Mouse (Mus musculus) spleen, adult 2 months (tissue): ENCODE data around the gene Ell. TPM values are rescaled to one million over a fixed set of nuclear protein-coding genes. Genes with fewer than 3 reads are reported as not detected.

Experiments used
- DNase-seq, 2 experiments: peaks; one replicate each; pipeline versions ENCODE4 v3.0.0 to v3.0.0-alpha.2; 2012 to 2021; ENCODE audit warnings: low spot score in 2 of 2, low read depth in 1 of 2
- H3K27ac ChIP-seq: fragments of 200-500 bp; 2 replicates; pipeline ENCODE4 v1.5.1; 2012; ENCODE audit warnings: low read length, inconsistent platforms; ENCODE audit not compliant: insufficient read depth
- H3K27me3 ChIP-seq: fragments of 200-500 bp; 2 replicates; pipeline ENCODE4 v1.6.1; 2012; ENCODE audit warnings: mild to moderate bottlenecking, moderate library complexity, low read length, inconsistent platforms; ENCODE audit not compliant: control insufficient read depth, insufficient read depth
- H3K36me3 ChIP-seq: fragments of 200-500 bp; 2 replicates; pipeline ENCODE4 v1.6.1; 2012; ENCODE audit warnings: mild to moderate bottlenecking, low read length, inconsistent platforms; ENCODE audit not compliant: control insufficient read depth, insufficient read depth
- H3K4me1 ChIP-seq: fragments of 200-500 bp; 2 replicates; pipeline ENCODE4 v1.6.1; 2011; ENCODE audit warnings: inconsistent platforms; ENCODE audit not compliant: control insufficient read depth, insufficient read depth, insufficient read length
- H3K4me3 ChIP-seq: fragments of 200-500 bp; 2 replicates; pipeline ENCODE4 v1.5.1; 2011; ENCODE audit warnings: mild to moderate bottlenecking, inconsistent platforms; ENCODE audit not compliant: insufficient read depth, insufficient read length; ENCODE audit errors: extremely low read depth
- CTCF ChIP-seq: fragments of 200-500 bp; IDR thresholded peaks from 2 replicates; pipeline ENCODE4 v1.5.1; 2011; ENCODE audit warnings: mild to moderate bottlenecking, inconsistent platforms; ENCODE audit not compliant: insufficient read depth, insufficient read length, insufficient replicate concordance; ENCODE audit errors: extremely low read depth
- POLR2A ChIP-seq: fragments of 200-500 bp; IDR thresholded peaks from 2 replicates; pipeline ENCODE4 v1.6.1; 2011; ENCODE audit warnings: low read depth, low read length, inconsistent platforms
- WGBS: fragments of 180-500 bp; shearing (Covaris S2); methylation state at CpG from one replicate; pipeline ENCODE4 v1.1.7; 2018; 5-methylcytosine and 5-hydroxymethylcytosine counted together
- polyA plus RNA-seq: library from polyadenylated mRNA; depleted of rRNA; stranded (reverse); fragments of >200 nt; gene quantifications from 2 replicates; pipeline ENCODE4 v1.2.3, GENCODE M21; 2012

Gene Ell
- polyA plus RNA-seq, 1 experiment: 21.3 TPM

GRCm38 (mm10) chr8:70547762-70548161 lies 8.5 kb downstream of the Ell start:
- TF ChIP-seq CTCF: no peak
- no peak for TF ChIP-seq POLR2A
- no peak overlapping the region for H3K4me3 ChIP-seq
- no peaks in the 10 kb centered on the region; the same call in 1 of the 2 replicates for H3K4me1 ChIP-seq
- 91% methylated on average over 6 of the region's 6 CpGs for WGBS
- H3K36me3 ChIP-seq: no peaks in the 10 kb centered on the region
- H3K27ac ChIP-seq: no peak overlapping the region
- no peak for DNase-seq
- no peaks in the 10 kb centered on the region for H3K27me3 ChIP-seq

GRCm38 (mm10) chr8:70549412-70550184 lies 10.3 kb downstream of the Ell start:
- DNase-seq: no peak
- Histone ChIP-seq H3K4me1 (no peaks in the 10 kb centered on the region; the same call in 1 of the 2 replicates), H3K27me3 (no peaks in the 10 kb centered on the region), H3K4me3 (no peak overlapping the region), H3K36me3 (no peaks in the 10 kb centered on the region), H3K27ac (no peak overlapping the region)
- 50% methylated on average over 10 of the region's 10 CpGs for WGBS
- TF ChIP-seq POLR2A (no peak), CTCF (no peak)

GRCm38 (mm10) chr8:70551558-70552161 lies 12.4 kb downstream of the Ell start:
- H3K4me1 ChIP-seq: peaks cover 5% of the 10 kb centered on the region; the same call in 1 of the 2 replicates
- no peak overlapping the region for H3K27ac ChIP-seq
- no peaks in the 10 kb centered on the region for H3K36me3 ChIP-seq
- TF ChIP-seq POLR2A: no peak
- no peak for TF ChIP-seq CTCF
- H3K27me3 ChIP-seq: no peaks in the 10 kb centered on the region
- 55% methylated on average over 3 of the region's 3 CpGs for WGBS
- no peak overlapping the region for H3K4me3 ChIP-seq
- no peak for DNase-seq

- TF ChIP-seq CTCF (no peak), POLR2A (no peak)
- Histone ChIP-seq H3K4me1 (peaks cover 5% of the 10 kb centered on the region; the same call in 1 of the 2 replicates), H3K27me3 (no peaks in the 10 kb centered on the region), H3K27ac (no peak overlapping the region), H3K4me3 (no peak overlapping the region), H3K36me3 (no peaks in the 10 kb centered on the region)
- 66% methylated on average over 1 of the region's 1 CpGs for WGBS
- DNase-seq: no peak
These were observed 13.6 kb downstream of the Ell start for GRCm38 (mm10) chr8:70552836-70553235.

GRCm38 (mm10) chr8:70553740-70554139 lies 14.5 kb downstream of the Ell start:
- H3K27me3 ChIP-seq: no peaks in the 10 kb centered on the region
- DNase-seq: no peak
- no peak overlapping the region for H3K27ac ChIP-seq
- H3K4me3 ChIP-seq: no peak overlapping the region
- H3K36me3 ChIP-seq: no peaks in the 10 kb centered on the region
- H3K4me1 ChIP-seq: peaks cover 7% of the 10 kb centered on the region; the same call in 1 of the 2 replicates
- TF ChIP-seq CTCF: no peak
- TF ChIP-seq POLR2A: no peak

- no peak for DNase-seq
- Histone ChIP-seq H3K27ac (no peak overlapping the region), H3K36me3 (no peaks in the 10 kb centered on the region), H3K27me3 (no peaks in the 10 kb centered on the region), H3K4me1 (peaks cover 12% of the 10 kb centered on the region; the same call in 1 of the 2 replicates), H3K4me3 (no peak overlapping the region)
- no peak for TF ChIP-seq POLR2A
- TF ChIP-seq CTCF: no peak
- WGBS: 47% methylated on average over 4 of the region's 4 CpGs
These were observed 16.0 kb downstream of the Ell start for GRCm38 (mm10) chr8:70555079-70555747.
